Mouse (Mus musculus) adrenal gland, postnatal 14 days (tissue): ENCODE measurements at regions not wholly inside any gene's neighbourhood (a gene's known extent, or its start where the extent isn't known, plus 50 kb on each side); places are given as distances from the start of the nearest gene placed in this dataset.
"Not testable (repeated sequence)": the region's sequence is repeated elsewhere in the genome, so short reads cannot be mapped to it uniquely, and the experiment has no call there.

Source experiments
- DNase-seq: peaks from one replicate; pipeline ENCODE4 v3.0.0; 2021; ENCODE audit warnings: mixed read lengths

GRCm38 (mm10) chr7:113010150-113010549 lies 56.4 kb downstream of the Rassf10 start:
- no peak for DNase-seq

- no peak for DNase-seq
Measured at GRCm38 (mm10) chr7:113017092-113017755, 63.5 kb downstream of the Rassf10 start.

- DNase-seq = no peak
Measured at GRCm38 (mm10) chr7:113021412-113021811, 67.7 kb downstream of the Rassf10 start.

- DNase-seq = no peak
Measured at GRCm38 (mm10) chr7:113022516-113022915, 68.8 kb downstream of the Rassf10 start.

GRCm38 (mm10) chr7:113025758-113026157 lies 72.0 kb downstream of the Rassf10 start:
- DNase-seq = no peak

GRCm38 (mm10) chr7:113026290-113027075 lies 72.7 kb downstream of the Rassf10 start:
- no peak for DNase-seq

GRCm38 (mm10) chr7:113027125-113027801 lies 73.5 kb downstream of the Rassf10 start:
- no peak for DNase-seq

- no peak for DNase-seq
Measured at GRCm38 (mm10) chr7:113030053-113030752, 76.4 kb downstream of the Rassf10 start.

GRCm38 (mm10) chr7:113035751-113036150 lies 82.0 kb downstream of the Rassf10 start:
- no peak for DNase-seq

- no peak for DNase-seq
Measured at GRCm38 (mm10) chr7:113037825-113038613, 84.3 kb downstream of the Rassf10 start.

- DNase-seq = no peak
Measured at GRCm38 (mm10) chr7:113038906-113039671, 85.3 kb downstream of the Rassf10 start.

- DNase-seq = not testable (repeated sequence)
Measured at GRCm38 (mm10) chr7:113045613-113046159, 91.9 kb downstream of the Rassf10 start.

GRCm38 (mm10) chr7:113046406-113046805 lies 92.6 kb downstream of the Rassf10 start:
- no peak for DNase-seq

- no peak for DNase-seq
Measured at GRCm38 (mm10) chr7:113047583-113047982, 93.8 kb downstream of the Rassf10 start.

GRCm38 (mm10) chr7:113048097-113048795 lies 94.5 kb downstream of the Rassf10 start:
- peak; percentile 74 for DNase-seq

GRCm38 (mm10) chr7:113049440-113049839 lies 95.7 kb downstream of the Rassf10 start:
- no peak for DNase-seq

- no peak for DNase-seq
Measured at GRCm38 (mm10) chr7:113052952-113053351, 99.2 kb downstream of the Rassf10 start.

- no peak for DNase-seq
Measured at GRCm38 (mm10) chr7:113056421-113056820, 102.7 kb downstream of the Rassf10 start.

GRCm38 (mm10) chr7:113059211-113059966 lies 105.6 kb downstream of the Rassf10 start:
- DNase-seq = peak; percentile 66
